Mouse (Mus musculus): ENCODE data around the gene Rusc1. TPM values are rescaled to one million over a fixed set of nuclear protein-coding genes. Genes with fewer than 3 reads are reported as not detected.
A peak's percentile ranks its signal among the peaks of the same experiment; 100 is the strongest.

Rusc1 gene
- total RNA-seq (2021) (10 to 100 TPM; 23.3 to 32.5 TPM), polyA plus RNA-seq (2012; rRNA removed) (56.4 and 66.6 TPM in 2 replicates)
- long read RNA-seq, partial matches to known transcripts, result 10 of 16 reads
- long read RNA-seq, other reads (novel, unspliced or antisense), result 3 of 16 reads

DNA sequence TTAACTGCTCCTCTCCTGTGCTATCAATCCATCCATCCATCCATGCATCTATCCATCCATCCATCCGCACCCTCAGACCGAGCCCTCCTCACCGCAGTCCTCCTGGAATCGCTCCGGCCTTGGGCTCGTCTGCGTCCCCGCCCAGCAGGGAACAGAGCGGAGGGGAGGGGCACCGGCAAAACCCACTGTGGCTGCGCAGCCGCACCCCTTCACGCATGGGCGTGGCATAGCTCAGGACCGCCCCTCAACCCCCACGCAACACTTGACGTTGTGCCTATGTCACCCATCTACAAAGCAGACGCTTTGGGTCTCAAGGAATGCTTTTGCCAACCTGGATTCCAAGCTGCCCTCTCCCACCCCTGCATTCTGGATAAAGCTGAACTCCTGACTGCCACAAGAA, at the start of gene Rusc1:
Gene Rusc1, minus strand, starts transcription at position 137 of the 400 bp plus-strand sequence.
- DNase-seq, result peak; percentile 93

DNA sequence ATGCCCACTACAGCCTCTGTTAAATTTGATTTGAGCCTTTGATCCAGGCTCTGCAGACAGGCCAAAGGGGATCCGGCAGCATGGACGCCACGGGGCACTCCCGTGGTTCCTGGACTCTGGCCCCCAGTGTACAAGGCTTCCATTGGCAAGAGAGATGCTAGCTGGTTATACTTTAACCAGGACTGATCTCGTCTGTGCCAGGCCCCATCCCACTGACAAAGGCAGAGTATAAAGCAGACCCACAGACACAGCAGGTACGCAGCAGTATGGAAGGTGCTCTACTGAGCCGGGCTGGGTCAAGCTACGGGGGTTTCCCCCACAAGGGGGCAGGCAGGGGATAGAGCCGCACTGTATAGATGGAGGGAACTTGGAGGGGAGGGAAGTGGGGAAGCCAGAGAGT, 43.3 kb upstream of the Rusc1 start:
- DNase-seq, result no peak

DNA sequence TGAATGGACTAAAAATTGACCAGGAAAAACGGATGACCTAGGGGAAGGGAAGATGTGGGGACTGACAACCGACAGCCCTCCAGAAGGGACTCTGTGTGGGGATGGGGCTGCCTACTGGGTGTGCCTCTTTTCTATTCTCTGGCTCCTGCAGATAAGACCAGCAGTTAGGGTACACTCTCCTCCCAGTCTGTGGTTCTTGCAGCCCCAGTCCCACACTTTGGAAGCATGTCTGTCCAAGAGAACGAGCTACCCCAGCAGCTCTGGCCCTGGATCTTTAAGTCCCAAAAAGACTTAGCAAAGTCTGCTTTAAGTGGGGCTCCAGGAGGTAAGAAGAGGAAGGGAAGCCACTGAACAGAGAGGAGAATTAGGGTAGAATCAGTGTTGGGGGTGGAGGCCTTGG, 42.8 kb upstream of the Rusc1 start, which contains the start of gene Pklr:
Gene Pklr, plus strand, starts transcription at position 185 of the 400 bp plus-strand sequence.
- no peak for DNase-seq

GRCm38 (mm10) chr3:89133752-89134151, 40.6 kb upstream of the Rusc1 start:
- no peak for DNase-seq

- no peak for DNase-seq
These were observed 39.9 kb upstream of the Rusc1 start for GRCm38 (mm10) chr3:89133063-89133450.

GRCm38 (mm10) chr3:89132285-89133062, 39.4 kb upstream of the Rusc1 start:
- DNase-seq, result peak; percentile 79

DNA sequence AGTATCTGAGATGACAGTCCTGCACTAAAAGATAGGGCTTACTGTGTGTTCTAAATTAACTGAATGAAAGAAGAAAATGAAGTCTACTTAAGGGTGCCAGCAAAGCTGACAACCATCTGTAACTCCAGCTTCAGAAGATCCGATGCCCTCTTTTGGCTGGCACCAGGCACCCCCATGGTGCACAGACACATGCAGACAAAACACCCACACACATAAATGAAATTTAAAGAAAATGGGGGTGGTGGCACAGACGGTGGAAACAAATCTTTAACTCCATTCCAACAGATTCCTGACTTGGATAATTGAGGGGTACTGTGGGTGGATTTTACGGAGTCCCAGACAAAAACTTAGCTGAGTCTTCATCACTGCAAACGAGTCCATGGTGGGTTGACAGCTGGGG, 38.7 kb upstream of the Rusc1 start:
- no peak for DNase-seq

DNA sequence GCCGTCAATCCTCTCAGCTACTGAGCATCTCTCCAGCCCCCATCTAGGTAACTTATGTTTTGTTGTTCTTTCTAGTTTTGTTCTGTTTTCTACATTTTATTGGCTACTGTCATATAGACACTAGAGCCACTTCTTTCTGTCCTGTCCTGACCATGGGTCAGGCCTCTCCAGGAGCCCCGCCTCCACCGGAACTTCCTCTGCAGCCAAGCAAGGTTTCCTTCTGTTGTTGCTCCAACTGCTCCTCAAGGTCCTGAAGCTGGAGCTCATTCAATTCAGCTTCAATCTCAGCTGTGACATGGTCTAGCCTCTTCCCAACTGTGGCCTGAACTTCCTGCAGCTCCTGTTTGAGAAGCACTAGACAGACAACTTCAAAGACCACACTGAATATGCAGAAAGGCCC, 36.8 kb upstream of the Rusc1 start:
- peak; percentile 26 for DNase-seq

DNA sequence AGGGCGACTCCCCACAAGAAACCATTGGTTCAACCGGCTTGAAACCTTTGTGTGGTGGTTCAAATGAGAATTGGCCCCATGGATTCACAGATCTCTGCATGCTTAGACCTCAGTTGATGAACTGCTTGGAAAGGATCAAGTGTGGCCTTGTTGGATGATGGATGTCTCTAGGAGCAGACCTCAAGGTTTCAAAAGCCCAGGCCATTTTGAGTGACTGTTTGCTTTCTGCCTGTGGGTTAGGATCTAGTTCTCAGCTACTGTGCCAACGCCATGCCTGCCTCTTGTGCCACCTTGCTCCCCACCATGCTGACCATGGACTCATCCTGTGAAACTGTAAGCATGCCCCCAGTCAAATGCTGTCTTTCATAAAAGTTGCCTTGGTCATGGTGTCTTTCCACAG, 32.9 kb upstream of the Rusc1 start:
- DNase-seq, result peak; percentile 52

DNA sequence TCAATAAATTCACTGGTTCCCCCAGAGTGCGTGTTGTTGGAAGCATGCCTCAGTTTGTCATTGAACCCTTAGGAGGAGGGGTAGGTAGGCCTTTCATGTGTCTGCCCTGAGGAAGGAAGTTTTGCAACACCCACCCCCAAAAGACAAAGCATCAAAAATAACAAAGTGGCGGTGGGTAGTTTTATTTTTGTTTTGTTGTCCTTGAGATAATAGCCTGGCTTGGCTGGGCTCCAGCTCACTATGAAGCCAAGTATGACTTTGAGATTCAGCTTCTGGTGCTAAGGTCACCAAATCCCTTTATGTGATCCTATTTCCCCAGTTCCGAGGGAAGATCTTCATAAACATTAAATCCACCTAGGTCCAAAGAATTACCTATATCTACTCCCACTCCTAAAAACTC, 31.1 kb upstream of the Rusc1 start:
- DNase-seq, result peak; percentile 69

DNA sequence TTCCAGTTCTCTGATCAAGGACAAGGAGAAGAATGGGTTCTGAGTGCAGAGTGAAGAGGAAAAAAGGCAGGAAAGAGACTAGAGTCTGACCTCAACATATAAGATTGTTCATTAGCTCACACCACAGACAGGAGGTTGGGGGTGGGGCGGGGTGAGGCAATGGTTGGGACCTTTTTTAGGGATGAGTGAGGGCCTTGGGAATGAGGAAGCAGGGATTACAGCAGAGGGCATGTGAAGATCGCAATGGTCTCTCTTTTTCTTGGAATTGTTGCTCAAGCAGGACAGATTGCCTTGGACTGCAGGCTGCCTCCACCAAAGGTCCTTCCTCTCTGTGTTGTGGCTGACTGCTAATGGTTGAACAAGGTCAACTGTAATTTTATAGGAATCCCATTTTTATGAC, 30.2 kb upstream of the Rusc1 start:
- peak; percentile 84 for DNase-seq

GRCm38 (mm10) chr3:89115522-89115921, 22.4 kb upstream of the Rusc1 start:
- DNase-seq, result peak; percentile 21

DNA sequence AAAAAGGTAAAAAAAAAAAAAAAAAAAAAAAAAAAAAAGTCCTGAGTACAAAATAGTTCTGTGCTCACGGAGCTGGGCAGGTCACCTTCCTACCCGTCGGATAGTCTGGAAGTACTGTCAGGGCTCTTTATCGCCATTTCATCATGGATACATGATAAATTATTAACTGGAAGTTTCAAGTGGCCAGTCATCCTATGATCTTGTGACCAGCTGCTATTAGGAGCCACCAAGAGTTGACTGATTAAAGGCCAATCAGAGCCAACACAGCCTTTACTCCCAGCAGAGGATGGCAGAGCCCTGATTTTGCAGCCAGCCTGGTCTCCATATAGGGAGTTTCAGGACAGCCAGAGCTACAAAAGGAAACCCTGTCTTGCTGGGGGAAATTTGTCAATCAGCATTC, 19.9 kb upstream of the Rusc1 start:
- DNase-seq, result peak; percentile 16

GRCm38 (mm10) chr3:89108146-89108545, 15.0 kb upstream of the Rusc1 start:
- peak; percentile 60 for DNase-seq

GRCm38 (mm10) chr3:89107545-89107944, 14.4 kb upstream of the Rusc1 start:
- DNase-seq, result peak; percentile 30

DNA sequence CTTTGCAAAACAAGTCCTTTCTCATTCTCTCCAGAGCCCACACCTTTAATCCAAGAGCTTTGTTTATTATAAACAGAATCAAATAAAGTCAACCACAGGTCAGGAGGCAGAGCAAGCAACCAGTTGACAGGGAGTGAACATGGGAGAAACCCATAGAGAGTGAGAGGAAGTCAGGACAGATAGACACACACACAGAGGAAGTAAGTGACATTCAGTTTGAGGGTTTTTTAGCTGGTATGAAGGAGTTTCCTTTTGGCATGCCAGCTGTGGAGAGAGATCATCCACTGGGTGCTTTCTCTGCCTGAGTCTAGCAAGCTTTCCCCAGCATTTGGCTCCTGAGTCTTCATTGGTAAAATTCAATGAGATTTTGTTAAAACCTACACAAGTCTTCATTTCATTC, 13.8 kb upstream of the Rusc1 start:
- no peak for DNase-seq

DNA sequence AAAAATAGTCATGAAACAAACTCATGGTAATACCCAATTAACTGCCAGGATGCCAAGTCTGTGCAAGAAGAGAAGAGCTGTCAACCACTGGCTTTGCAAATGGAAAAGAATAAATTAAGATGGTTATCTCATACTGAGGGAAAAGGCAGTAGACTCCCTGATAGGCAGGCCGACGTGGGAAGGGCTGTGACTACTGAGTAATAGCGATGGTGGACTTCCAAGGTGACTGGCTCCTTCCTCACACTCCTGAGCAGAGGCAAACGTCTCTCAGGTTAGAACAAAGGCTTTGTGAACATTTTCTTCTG, 10.1 kb upstream of the Rusc1 start:
- no peak for DNase-seq

- no peak for DNase-seq
These were observed 9.6 kb upstream of the Rusc1 start for GRCm38 (mm10) chr3:89102495-89103290.

DNA sequence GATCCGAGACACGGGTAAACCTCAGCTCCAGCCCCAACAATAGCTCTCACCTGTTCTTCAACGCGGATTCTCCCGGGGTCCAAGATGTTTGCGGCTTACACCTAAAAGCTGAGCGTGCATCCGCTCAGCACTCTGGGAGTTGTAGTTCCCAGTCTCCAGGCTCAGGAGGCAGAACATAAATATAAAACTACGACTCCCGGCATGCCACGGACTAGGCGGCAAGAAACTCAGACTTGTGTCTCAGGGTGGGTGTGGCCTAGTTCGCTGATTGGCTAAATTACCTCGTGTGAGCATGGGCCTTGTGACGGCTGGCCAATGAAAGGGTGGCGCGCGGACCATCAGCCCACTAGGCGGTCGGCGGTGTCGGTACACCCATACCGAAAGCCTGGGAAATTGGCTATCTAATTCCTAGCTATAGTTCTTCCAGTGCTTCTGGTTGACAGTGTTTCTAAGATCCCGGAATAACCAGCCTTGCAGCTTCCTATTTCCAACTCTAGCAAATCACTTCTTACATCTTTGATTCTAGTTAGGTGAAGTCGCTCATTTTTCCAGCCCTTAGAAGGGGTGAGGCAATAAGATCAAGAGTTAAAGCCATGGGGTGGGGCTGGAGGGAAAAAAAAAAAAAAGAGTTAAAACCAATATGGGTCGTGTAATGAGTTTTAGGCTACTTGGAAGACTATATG, 8.8 kb upstream of the Rusc1 start, which contains the start of gene Fdps:
Gene Fdps, minus strand, starts transcription at position 148 of the 683 bp plus-strand sequence.
- peak; percentile 97 for DNase-seq

DNA sequence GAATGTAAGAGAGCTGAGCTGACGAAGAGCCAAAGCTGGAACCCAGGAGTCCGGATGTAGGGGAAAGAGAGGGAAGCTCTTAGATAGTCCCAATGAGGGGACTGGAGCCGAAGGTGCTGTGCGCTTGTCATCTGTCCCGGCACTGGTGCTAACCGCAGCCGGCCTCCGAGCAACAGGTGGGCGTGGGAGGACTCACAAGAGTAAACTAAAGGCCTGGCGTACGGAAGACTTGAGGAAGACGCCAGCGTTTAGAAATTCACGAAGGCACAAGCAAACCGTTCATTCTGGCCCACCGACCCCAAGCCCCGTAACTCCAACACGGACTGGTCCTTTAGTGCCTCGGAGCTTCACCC, 8.3 kb upstream of the Rusc1 start:
- DNase-seq, result no peak

DNA sequence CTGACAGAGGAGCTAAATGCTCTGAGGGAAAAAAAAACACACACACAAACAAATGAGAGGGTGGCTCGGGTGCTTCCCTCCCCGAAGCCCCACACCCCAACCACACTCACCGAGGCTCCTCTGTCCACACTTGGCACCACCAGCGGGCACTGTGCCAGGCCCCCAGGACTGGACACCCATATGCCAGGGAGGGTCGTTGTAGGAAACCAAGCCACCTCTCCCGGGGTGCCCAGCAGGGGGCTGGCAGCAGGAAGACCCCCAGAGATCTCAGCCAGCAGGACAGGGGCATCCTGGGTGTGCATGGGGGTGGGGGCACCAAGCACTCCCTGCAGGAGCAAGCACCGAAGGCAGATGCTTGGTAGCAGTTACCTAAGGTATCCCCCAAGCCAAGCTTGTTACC, 7.7 kb upstream of the Rusc1 start, which contains the start of gene Gm43738:
Gene Gm43738, minus strand, starts transcription at position 289 of the 400 bp plus-strand sequence.
- DNase-seq, result no peak

- DNase-seq, result peak; percentile 16
These were observed 910 bp upstream of the Rusc1 start for GRCm38 (mm10) chr3:89094021-89094420.
